Mouse (Mus musculus) limb, embryonic 14.5 days (tissue): ENCODE measurements around the gene Hist1h4c. TPM values are rescaled to one million over a fixed set of nuclear protein-coding genes. Genes with fewer than 3 reads are reported as not detected.
"Not testable (repeated sequence)": the region's sequence is repeated elsewhere in the genome, so short reads cannot be mapped to it uniquely, and the experiment has no call there.

ENCODE experiments used
- ATAC-seq: fragments of 200-750 bp; cut with Nextera tagmentation; 2 replicates; pipeline ENCODE4 v1.8.0; 2017; ENCODE audit warnings: low read depth, moderate number of reproducible peaks, moderate TSS enrichment; ENCODE audit not compliant: low FRiP score
- DNase-seq: peaks from one replicate; pipeline ENCODE4 v3.0.0-alpha.2; 2015; ENCODE audit warnings: low spot score
- H3K27ac ChIP-seq: fragments of 300-500 bp; sonication (generic); replicated peaks from 2 replicates; pipeline ENCODE4 v1.5.1; 2014; ENCODE audit warnings: low read depth, mild to moderate bottlenecking, low read length, moderate library complexity, mixed read lengths
- H3K27me3 ChIP-seq: fragments of 300-500 bp; sonication (generic); 2 replicates; pipeline ENCODE4 v1.6.1; 2014; ENCODE audit warnings: low read length, mixed read lengths; ENCODE audit not compliant: control insufficient read depth, insufficient read depth
- H3K36me3 ChIP-seq: fragments of 300-500 bp; sonication (generic); 2 replicates; pipeline ENCODE4 v1.6.1; 2014; ENCODE audit warnings: mild to moderate bottlenecking, low read length, moderate library complexity, mixed read lengths; ENCODE audit not compliant: control insufficient read depth, insufficient read depth
- H3K4me1 ChIP-seq: fragments of 300-500 bp; sonication (generic); 2 replicates; pipeline ENCODE4 v1.6.1; 2014; ENCODE audit warnings: antibody characterized with exemption, low read length, mixed read lengths; ENCODE audit not compliant: control insufficient read depth, insufficient read depth
- H3K4me2 ChIP-seq: fragments of 300-500 bp; sonication (generic); replicated peaks from 2 replicates; pipeline ENCODE4 v1.6.1; 2014; ENCODE audit warnings: low read depth, mild to moderate bottlenecking, low read length, moderate library complexity; ENCODE audit not compliant: severe bottlenecking
- H3K4me3 ChIP-seq: fragments of 300-500 bp; sonication (generic); replicated peaks from 2 replicates; pipeline ENCODE4 v1.5.1; 2014; ENCODE audit warnings: low read length
- H3K9ac ChIP-seq: fragments of 300-500 bp; sonication (generic); 2 replicates; pipeline ENCODE4 v1.6.1; 2014; ENCODE audit warnings: mild to moderate bottlenecking, low read depth, low read length, moderate library complexity; ENCODE audit not compliant: severe bottlenecking
- H3K9me3 ChIP-seq: fragments of 300-500 bp; sonication (generic); 2 replicates; pipeline ENCODE4 v1.6.1; 2016; ENCODE audit warnings: low read length; ENCODE audit not compliant: control insufficient read depth
- POLR2A ChIP-seq: fragments of 200-500 bp; IDR thresholded peaks from 2 replicates; pipeline ENCODE4 v1.8.0; 2012; ENCODE audit warnings: inconsistent platforms, mild to moderate bottlenecking, moderate library complexity, borderline replicate concordance; ENCODE audit not compliant: insufficient read depth, insufficient read length; ENCODE audit errors: extremely low read depth
- WGBS: fragments of 180-500 bp; shearing (Covaris S2); extraction: QIAGEN DNeasy Blood & Tissue Kit; methylation state at CpG from one replicate; pipeline ENCODE4 v1.1.7; 2014; 5-methylcytosine and 5-hydroxymethylcytosine counted together
- polyA plus RNA-seq, 2 experiments: library from polyadenylated mRNA; depleted of rRNA in 1 of 2; stranded (reverse) in 1 of 2; unstranded in 1 of 2; fragments of >200 nt; fragmentation: Nextera tagmentation in 1 of 2; extraction: Ambion mirVana in 1 of 2; gene quantifications; 2 replicates each; pipeline versions ENCODE4 v1.2.1 to v1.2.3; 2012 to 2014

The Hist1h4c gene
- polyA plus RNA-seq, 2 experiments = 8.7 to 10.0 TPM

DNA sequence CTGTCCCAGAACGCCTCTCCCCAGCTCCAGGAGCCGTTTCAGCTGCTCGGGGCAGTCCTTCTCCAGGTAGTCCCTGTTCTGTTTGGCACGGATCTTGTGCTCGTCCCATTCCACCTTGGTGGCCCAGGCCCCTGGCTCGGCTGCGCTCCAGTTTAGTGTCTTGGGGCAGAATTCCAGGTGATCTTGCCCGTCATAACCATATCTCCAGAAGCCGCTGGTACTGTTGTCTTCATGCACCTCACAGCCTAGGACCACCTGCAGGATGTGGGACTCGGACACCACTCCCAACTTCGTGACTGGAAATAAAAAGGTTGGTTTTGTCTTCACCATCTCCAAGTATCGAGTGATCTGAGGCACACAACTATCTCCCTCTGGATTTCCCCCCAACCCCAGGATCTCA is 8.5 kb upstream of the Hist1h4c start:
- H3K4me2 ChIP-seq = no peak overlapping the region
- ATAC-seq (no peak), DNase-seq (no peak)
- H3K9ac ChIP-seq = no peak overlapping the region
- no peak overlapping the region for H3K27ac ChIP-seq
- no peak overlapping the region for H3K4me3 ChIP-seq
- H3K4me1 ChIP-seq = peaks cover 10% of the 10 kb centered on the region
- H3K9me3 ChIP-seq = no peaks in the 10 kb centered on the region
- H3K36me3 ChIP-seq = no peaks in the 10 kb centered on the region
- no peak for TF ChIP-seq POLR2A
- no peaks in the 10 kb centered on the region for H3K27me3 ChIP-seq
- WGBS = 91% methylated on average over 12 of the region's 12 CpGs

- WGBS = 91% methylated on average over 7 of the region's 7 CpGs
- H3K27me3 ChIP-seq = no peaks in the 10 kb centered on the region
- ATAC-seq (no peak), DNase-seq (no peak)
- no peak overlapping the region for H3K9ac ChIP-seq
- no peak for TF ChIP-seq POLR2A
- no peak overlapping the region for H3K27ac ChIP-seq
- H3K4me2 ChIP-seq = no peak overlapping the region
- H3K4me3 ChIP-seq = no peak overlapping the region
- no peaks in the 10 kb centered on the region for H3K36me3 ChIP-seq
- H3K4me1 ChIP-seq = peaks cover 10% of the 10 kb centered on the region
- no peaks in the 10 kb centered on the region for H3K9me3 ChIP-seq
Measured at GRCm38 (mm10) chr13:23705751-23706356, 7.6 kb upstream of the Hist1h4c start.

GRCm38 (mm10) chr13:23702801-23703200 is 4.5 kb upstream of the Hist1h4c start:
- H3K4me3 ChIP-seq, H3K4me2 ChIP-seq, H3K27ac ChIP-seq, ATAC-seq, DNase-seq, H3K9me3 ChIP-seq, H3K9ac ChIP-seq, H3K27me3 ChIP-seq, H3K4me1 ChIP-seq, H3K36me3 ChIP-seq: not testable (repeated sequence)
- WGBS = 78% methylated on average over 2 of the region's 2 CpGs

DNA sequence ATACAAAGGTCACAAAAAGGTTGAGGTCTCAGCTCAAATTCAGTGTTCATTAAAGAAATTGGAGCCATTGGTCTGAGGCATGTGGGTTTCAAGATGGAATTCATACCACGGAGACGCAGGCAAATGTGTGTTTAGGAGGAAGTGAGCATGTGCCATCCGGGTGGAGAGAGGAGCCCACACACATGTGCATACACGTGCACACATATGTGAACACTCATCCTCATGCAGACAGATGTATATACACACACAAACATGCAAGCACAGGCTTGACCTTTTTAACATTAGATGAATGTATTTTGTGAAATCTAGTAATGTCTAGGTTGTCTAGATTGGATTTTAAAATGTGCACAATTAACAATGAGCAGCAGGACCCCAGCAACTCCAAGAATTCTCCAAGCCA is 4.0 kb upstream of the Hist1h4c start:
- no peaks in the 10 kb centered on the region for H3K36me3 ChIP-seq
- no peak for TF ChIP-seq POLR2A
- no peak overlapping the region for H3K27ac ChIP-seq
- no peak overlapping the region for H3K4me2 ChIP-seq
- H3K4me1 ChIP-seq = peaks cover 5% of the 10 kb centered on the region; the same call in 1 of the 2 replicates
- H3K9me3 ChIP-seq = no peaks in the 10 kb centered on the region
- no peaks in the 10 kb centered on the region for H3K27me3 ChIP-seq
- WGBS = 64% methylated on average over 4 of the region's 4 CpGs
- ATAC-seq = no peak
- no peak overlapping the region for H3K4me3 ChIP-seq
- no peak for DNase-seq
- no peak overlapping the region for H3K9ac ChIP-seq

GRCm38 (mm10) chr13:23700786-23701520 is 2.7 kb upstream of the Hist1h4c start:
- WGBS = 30% methylated on average over 8 of the region's 8 CpGs
- H3K9ac ChIP-seq = no peak overlapping the region
- no peak for TF ChIP-seq POLR2A

More at GRCm38 (mm10) chr13:23700786-23701520, 2.7 kb upstream of the Hist1h4c start:
- Histone ChIP-seq H3K36me3 (no peaks in the 10 kb centered on the region), H3K4me3 (no peak overlapping the region), H3K4me2 (no peak overlapping the region), H3K27me3 (no peaks in the 10 kb centered on the region), H3K4me1 (peaks cover 7% of the 10 kb centered on the region; the same call in 1 of the 2 replicates), H3K9me3 (no peaks in the 10 kb centered on the region), H3K27ac (no peak overlapping the region)
- ATAC-seq = peak; percentile 45
- peak; percentile 93 for DNase-seq
